Mouse (Mus musculus) left cerebral cortex, adult 11 months (tissue): ENCODE measurements at regions not wholly inside any gene's neighbourhood (a gene's known extent, or its start where the extent isn't known, plus 50 kb on each side); places are given as distances from the start of the nearest gene placed in this dataset.

Source experiments
- DNase-seq: peaks from one replicate; pipeline ENCODE4 v3.0.0; 2022; ENCODE audit warnings: low spot score

- no peak for DNase-seq
Measured at GRCm38 (mm10) chr9:30770436-30771173, 151.6 kb downstream of the Adamts15 start.

DNA sequence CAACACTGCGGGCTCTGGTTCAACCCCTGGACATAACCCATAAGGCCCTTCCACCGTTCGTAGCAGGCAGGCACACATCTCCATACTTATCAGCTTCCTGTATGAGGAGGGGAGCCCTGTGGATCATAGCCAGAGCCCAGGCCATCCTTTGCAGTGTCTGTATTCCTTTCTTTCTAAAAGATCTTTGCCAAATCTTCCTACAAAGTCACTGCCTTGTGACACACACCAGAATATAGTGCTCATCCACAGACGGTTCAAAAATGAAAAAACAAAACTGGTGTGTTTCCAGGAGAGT is 152.9 kb downstream of the Adamts15 start:
- no peak for DNase-seq

GRCm38 (mm10) chr9:30768665-30769434 is 153.4 kb downstream of the Adamts15 start:
- no peak for DNase-seq

GRCm38 (mm10) chr9:30766701-30767100 is 155.6 kb downstream of the Adamts15 start:
- DNase-seq = no peak

GRCm38 (mm10) chr9:30766171-30766570 is 156.1 kb downstream of the Adamts15 start:
- no peak for DNase-seq

DNA sequence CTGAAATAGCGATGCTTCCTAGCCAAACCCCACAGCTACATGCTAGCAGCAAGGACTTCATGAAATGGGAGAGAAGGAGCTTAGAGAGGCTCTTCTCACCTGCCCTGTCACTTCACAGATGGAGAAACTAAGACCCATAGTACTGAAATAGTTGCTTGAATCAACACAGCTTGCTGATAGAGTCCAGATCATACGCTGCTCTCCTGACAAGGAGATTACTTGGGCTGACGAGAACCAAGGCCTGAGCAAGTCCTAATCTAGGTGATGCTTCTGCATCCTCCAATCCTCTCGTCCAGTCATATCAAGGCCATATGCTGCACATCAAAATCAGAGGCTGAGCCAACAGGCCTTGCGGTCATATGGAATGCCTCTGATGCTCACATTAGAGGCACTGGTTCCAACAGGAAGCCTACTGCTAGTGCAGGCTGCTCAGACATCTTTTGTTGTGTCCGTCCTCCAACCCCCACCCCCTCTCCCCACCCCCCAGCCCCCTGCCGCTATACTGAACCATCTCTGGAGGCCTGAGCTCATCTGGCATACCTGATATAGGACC is 157.2 kb downstream of the Adamts15 start:
- no peak for DNase-seq

DNA sequence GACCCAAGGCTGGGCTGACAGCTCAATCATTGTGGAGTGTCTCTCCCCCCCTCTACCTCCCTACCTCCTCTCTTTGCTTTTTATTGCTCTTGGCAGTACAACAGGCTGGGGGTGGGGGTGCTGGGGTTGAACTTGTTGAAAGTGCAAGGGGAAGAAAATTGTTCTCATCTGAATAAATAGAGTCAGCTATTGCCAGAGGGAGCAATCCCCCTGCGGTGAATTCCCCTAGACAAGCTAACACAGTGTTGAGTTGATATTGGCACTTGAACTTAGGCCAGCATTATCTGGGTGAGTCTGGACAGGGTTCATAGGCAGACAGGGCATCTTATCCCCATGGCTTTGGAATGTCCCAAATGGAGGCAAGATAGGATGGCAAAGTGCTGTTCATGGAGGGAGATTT is 159.3 kb downstream of the Adamts15 start:
- no peak for DNase-seq

DNA sequence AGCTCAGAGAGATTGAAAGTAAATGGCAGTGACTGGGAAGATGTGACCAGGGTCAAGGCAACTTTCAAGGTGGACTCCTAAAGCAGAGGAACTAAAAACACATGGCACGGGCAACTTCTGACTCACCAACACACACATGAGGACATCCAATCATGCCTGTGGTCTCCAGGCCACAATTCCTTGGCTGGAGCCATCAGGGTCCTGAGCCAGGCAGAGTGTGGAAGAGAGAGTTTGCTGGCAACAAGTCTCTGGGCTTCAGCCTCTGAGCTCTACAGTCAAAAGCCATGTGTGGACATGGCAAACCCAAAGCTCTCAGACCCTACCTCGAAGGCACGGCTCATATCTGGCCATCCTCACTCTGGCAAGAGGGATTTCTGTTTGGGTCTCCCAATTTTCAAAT is 164.1 kb downstream of the Adamts15 start:
- no peak for DNase-seq

- no peak for DNase-seq
Measured at GRCm38 (mm10) chr9:30757406-30757805, 164.8 kb downstream of the Adamts15 start.

- DNase-seq = no peak
Measured at GRCm38 (mm10) chr9:30756796-30757195, 165.5 kb downstream of the Adamts15 start.

- no peak for DNase-seq
Measured at GRCm38 (mm10) chr9:30755586-30755985, 166.7 kb downstream of the Adamts15 start.

DNA sequence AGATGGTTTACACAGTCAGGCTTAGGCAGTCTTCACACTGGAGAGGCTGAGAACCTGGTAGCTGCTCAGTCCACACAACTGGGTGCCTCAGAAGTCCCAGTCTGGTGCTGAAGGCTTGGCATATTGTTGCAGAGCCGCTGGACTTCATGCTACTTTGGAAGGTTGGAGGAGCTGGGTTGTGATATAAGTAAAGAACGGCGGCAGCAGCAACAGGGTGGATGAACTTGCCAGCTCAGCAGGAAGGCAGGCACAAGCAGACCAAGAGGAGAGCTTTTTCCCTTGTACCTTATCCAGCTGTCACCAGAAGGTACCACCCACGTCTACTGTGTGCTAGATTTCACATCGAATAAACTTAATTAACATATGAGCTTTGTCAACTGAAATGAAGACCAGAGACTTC is 167.4 kb downstream of the Adamts15 start:
- DNase-seq = no peak

DNA sequence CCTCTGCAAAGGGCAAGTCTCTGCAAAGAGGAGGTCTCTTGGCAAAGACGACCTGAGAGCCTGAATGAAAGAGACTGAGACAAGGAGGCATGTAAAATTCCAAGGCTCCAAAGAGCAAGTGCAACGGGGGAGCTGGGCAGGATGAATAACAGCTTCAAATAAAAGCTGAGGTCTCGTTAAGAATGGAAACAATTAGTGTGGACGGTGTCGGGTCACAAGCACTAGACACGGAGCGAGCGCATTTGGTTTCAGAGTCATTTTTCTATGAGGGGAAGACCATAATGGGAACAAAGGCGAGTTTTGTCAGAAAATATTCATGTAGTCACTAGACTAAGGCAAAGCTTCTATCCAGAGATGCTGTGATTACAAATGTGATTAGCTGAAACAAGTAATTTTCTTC is 178.8 kb downstream of the Adamts15 start:
- no peak for DNase-seq

DNA sequence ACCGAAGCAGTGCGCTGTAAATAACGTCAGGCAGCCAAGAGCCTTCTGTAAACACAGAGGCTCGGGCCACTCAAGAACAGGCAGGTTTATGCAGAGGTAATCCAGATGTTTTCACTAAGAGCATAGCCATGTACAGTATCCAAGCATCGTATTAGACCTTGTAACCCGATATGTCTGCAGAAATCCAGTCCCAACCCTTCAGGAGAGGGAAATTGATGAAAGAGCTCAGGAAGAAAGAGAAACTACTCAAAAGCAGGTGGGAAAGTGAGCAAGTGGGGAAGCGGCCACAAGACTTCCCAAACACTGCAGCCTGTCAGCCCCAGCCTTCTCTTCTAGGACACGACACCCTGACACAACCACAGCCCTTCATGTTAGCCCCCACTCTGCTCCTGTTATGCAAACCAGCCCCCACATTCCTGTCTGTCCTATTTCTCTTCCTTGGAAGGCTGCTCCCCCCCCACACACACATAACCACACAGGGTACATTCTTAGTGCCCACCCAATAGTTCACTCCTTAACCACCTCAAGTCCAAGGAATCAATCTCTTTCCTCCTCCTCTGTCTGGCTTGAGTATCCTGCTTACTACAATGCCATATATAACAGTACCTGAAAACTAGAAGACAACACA is 179.7 kb downstream of the Adamts15 start:
- no peak for DNase-seq

DNA sequence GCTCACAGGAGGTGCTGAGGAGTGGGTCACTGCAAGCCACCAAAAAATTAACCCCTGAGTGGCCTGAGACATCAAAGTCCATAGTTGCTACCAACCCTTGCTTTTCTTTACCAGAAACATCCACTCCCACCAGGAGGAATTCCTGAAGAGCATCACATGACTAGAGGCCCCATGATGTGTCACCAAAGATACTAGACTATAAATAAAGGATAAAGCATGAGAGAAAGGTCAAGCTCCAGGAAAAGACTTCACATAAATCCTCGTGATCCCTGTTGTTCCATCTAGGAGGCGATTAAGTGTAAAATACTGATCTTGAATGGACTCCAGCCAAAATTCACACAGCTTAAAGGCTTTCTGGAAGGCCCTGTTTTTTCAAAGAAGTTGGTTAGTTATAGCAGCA is 190.6 kb downstream of the Adamts15 start:
- DNase-seq = no peak

GRCm38 (mm10) chr9:30723364-30724070 is 198.7 kb downstream of the Adamts15 start:
- no peak for DNase-seq

- DNase-seq = no peak
Measured at GRCm38 (mm10) chr9:30721861-30722260, 200.4 kb downstream of the Adamts15 start.

DNA sequence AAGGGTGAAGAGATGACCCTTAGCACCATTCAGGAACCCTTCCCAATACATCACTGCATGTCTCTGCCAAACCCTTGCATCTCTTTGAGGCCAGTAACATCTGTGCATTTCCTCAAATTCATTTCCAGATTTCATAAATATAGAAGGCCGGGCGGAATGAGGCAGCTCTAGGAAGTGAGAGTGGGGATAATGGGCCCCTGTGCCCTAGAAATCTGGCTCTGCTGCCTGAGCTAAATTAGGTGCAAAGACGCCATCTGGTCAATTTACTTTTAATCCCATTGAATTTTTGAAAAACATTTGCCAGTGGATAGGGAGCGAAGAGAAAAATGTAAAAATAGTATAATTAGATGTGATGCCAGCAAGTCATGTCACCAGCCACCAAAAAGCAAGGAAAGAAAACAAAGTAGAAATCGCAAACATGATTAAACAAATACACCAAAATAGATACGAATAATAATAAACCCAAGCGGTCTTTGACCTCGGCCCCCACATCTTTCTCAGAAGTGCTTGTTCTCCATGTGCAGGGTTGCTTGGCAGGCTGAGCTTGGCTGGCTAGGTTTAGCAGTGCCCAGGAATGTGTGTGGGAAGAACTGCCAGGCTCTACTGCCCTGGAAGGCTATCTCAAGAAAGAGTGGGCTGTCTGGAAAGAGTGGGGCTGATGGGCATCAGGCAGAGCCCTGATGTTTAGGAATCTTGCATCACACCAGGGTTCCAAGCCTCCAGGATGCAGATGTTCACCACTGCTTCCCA is 205.7 kb downstream of the Adamts15 start:
- DNase-seq = no peak

DNA sequence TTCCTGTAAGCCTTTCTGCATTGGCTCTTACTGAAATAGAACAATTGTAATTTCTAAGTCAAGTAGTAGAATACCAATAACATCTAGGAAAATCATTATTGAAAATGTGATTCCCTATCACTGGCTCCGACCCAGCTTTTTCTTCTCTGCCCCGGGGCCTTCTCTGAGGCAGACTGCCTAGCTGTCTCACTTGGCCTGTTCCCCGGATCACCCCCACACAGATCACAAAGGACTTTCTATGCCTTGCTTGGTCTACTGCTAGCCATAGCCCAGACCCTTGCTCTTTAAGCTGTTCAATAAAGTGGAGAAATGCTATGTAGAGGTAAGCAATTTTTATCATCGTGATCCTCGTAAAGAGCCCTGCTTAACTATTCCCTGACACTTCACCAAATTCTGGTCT is 212.1 kb downstream of the Adamts15 start:
- DNase-seq = no peak

- DNase-seq = no peak
Measured at GRCm38 (mm10) chr9:30699848-30700247, 222.4 kb downstream of the Adamts15 start.

DNA sequence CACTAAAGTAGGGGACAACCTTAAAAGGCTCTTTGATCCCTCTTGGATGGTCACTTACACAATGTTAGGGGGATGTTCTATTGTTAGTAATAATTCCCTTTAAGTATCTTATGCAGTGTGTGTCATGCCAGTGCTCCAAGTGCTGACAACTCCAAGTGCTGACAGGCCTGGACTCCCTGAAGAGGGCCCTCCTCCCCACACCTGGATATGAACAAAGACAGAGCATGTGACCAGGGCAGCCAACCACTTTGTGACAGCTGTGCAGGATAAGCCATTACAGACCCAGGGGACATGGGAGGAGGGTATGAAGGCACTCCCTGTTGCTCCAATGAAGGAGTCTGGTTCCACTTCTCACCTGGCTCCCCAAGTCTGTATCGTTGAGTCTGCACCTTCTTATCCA is 224.7 kb downstream of the Adamts15 start:
- DNase-seq = no peak

DNA sequence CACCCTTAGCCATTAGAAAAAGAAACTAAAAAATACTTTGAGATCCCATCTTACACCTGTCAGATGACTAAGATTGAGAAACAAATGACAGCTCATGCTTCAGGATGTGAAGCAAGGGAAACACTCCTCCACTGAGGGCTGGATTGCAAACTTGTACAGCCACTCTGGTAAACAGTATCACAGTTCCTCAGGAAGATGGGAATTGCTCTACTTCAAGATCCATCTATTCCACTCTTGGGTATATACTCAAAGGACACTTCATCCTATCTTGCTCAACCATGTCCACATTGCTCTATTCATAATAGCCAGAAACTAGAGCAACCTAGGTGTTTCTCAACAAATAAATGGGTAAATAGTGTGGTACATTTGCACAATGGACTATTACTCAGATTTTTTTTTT is 241.2 kb downstream of the Snx19 start:
- no peak for DNase-seq
